Mouse (Mus musculus) heart, embryonic 14.5 days (tissue): ENCODE data around the gene Gm26602. TPM values are rescaled to one million over a fixed set of nuclear protein-coding genes. Genes with fewer than 3 reads are reported as not detected.

Source experiments
- ATAC-seq: fragments of 200-750 bp; cut with Nextera tagmentation; 2 replicates; pipeline ENCODE4 v1.8.0; 2017; ENCODE audit warnings: low read depth, moderate TSS enrichment; ENCODE audit not compliant: insufficient number of reproducible peaks, insufficient read depth, low FRiP score
- H3K27ac ChIP-seq, 2 experiments: fragments of 200-500 bp in 1 of 2; fragments of 300-500 bp in 1 of 2; sonication (generic) in 1 of 2; replicated peaks in 1 of 2; 2 replicates each; pipeline ENCODE4 v1.5.1; 2012 to 2014; ENCODE audit warnings: low read depth in 2 of 2, low read length in 2 of 2, control low read depth in 1 of 2, mild to moderate bottlenecking in 1 of 2, mixed read lengths in 1 of 2; ENCODE audit not compliant: control insufficient read depth in 1 of 2, insufficient read depth in 1 of 2
- H3K27me3 ChIP-seq: fragments of 300-500 bp; sonication (generic); 2 replicates; pipeline ENCODE4 v1.6.1; 2014; ENCODE audit warnings: mild to moderate bottlenecking, low read length, control low read depth; ENCODE audit not compliant: control insufficient read depth, insufficient read depth
- H3K36me3 ChIP-seq: fragments of 300-500 bp; sonication (generic); 2 replicates; pipeline ENCODE4 v1.6.1; 2014; ENCODE audit warnings: mild to moderate bottlenecking, control low read depth, low read length, mixed read lengths; ENCODE audit not compliant: control insufficient read depth, insufficient read depth
- H3K4me1 ChIP-seq, 2 experiments: fragments of 200-500 bp in 1 of 2; fragments of 300-500 bp in 1 of 2; sonication (generic) in 1 of 2; 2 replicates each; pipeline ENCODE4 v1.6.1; 2012 to 2014; ENCODE audit warnings: low read length in 2 of 2, control low read depth in 1 of 2, mixed read lengths in 1 of 2; ENCODE audit not compliant: control insufficient read depth in 2 of 2, insufficient read depth in 2 of 2
- H3K4me2 ChIP-seq: fragments of 300-500 bp; sonication (generic); 2 replicates; pipeline ENCODE4 v1.6.1; 2014; ENCODE audit warnings: mild to moderate bottlenecking, low read length
- H3K4me3 ChIP-seq, 2 experiments: fragments of 200-500 bp in 1 of 2; fragments of 300-500 bp in 1 of 2; sonication (generic) in 1 of 2; 2 replicates each; pipeline ENCODE4 v1.5.1; 2012 to 2014; ENCODE audit warnings: low read length in 2 of 2, mild to moderate bottlenecking in 2 of 2, control low read depth in 1 of 2, low read depth in 1 of 2, moderate library complexity in 1 of 2; ENCODE audit not compliant: control insufficient read depth in 1 of 2, insufficient read depth in 1 of 2
- H3K9ac ChIP-seq: fragments of 300-500 bp; sonication (generic); 2 replicates; pipeline ENCODE4 v1.6.1; 2014; ENCODE audit warnings: mild to moderate bottlenecking, low read length
- H3K9me3 ChIP-seq: fragments of 300-500 bp; sonication (generic); 2 replicates; pipeline ENCODE4 v1.6.1; 2016; ENCODE audit warnings: low read length, control low read depth; ENCODE audit not compliant: control insufficient read depth
- whole genome bisulfite sequencing: fragments of 180-500 bp; shearing (Covaris S2); extraction: QIAGEN DNeasy Blood & Tissue Kit; methylation state at CpG from one replicate; pipeline ENCODE4 v1.1.7; 2014; 5-methylcytosine and 5-hydroxymethylcytosine counted together
- polyA plus RNA-seq: library from polyadenylated mRNA; unstranded; fragments of >200 nt; fragmentation: Nextera tagmentation; extraction: Ambion mirVana; gene quantifications from 2 replicates; pipeline ENCODE4 v1.2.1, GENCODE M21; 2014

Gene Gm26602
- polyA plus RNA-seq, 1 experiment from 2014 or later: not detected

GRCm38 (mm10) chr10:79936284-79936910, 25.7 kb downstream of the Gm26602 start:
- Histone ChIP-seq H3K27ac (peak overlapping the region; percentile 78 to 80), H3K27me3 (no peaks in the 10 kb centered on the region), H3K4me1 (peaks cover 54 to 76% of the 10 kb centered on the region in 2 experiments), H3K36me3 (peaks cover 32% of the 10 kb centered on the region), H3K9me3 (no peaks in the 10 kb centered on the region), H3K4me2 (peak overlapping the region; percentile 60), H3K9ac (peak overlapping the region; percentile 55), H3K4me3 (peak overlapping the region in 1 of 2 experiments; percentile 21; a peak in 1 of 4 replicates)
- 31% methylated on average over 10 of the region's 10 CpGs for WGBS
- no peak for ATAC-seq

DNA sequence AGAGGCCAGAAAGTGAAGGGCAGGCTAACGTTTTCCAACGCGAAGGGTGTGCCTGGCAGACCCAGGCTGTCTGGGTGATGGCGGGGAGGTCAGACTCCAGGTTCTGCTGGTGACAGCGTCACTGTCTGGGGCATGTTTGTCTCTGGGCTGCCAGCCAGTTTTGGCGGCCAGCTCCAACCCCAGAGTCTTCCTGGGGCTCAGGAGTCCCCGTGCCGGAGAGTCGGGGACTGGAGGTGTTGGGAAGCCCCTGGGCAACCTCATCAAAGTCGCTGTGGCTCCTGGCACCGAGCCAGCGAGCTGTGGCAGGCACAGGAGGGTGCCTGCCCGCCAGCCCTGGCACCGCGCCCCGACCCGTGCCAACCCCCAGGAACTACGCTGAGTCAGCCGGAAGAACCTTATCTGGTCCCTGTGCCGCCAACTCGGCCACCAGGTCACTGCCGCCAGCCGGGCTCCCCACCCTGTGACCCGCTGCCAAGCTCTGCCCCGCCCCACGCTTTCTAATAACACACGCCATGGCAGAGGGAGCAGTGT, 26.3 kb downstream of the Gm26602 start:
- H3K4me1 ChIP-seq: peaks cover 54 to 73% of the 10 kb centered on the region in 2 experiments
- peak overlapping the region; percentile 10 to 21; a peak in 2 of 4 replicates for H3K4me3 ChIP-seq
- H3K27me3 ChIP-seq: no peaks in the 10 kb centered on the region
- H3K27ac ChIP-seq: peak overlapping the region; percentile 78 to 80
- H3K9me3 ChIP-seq: no peaks in the 10 kb centered on the region
- WGBS: 22% methylated on average over 27 of the region's 27 CpGs
- peak; percentile 46 for ATAC-seq
- peak overlapping the region; percentile 60 for H3K4me2 ChIP-seq
- peak overlapping the region; percentile 55 for H3K9ac ChIP-seq
- H3K36me3 ChIP-seq: peaks cover 27% of the 10 kb centered on the region; the same call in 1 of the 2 replicates

DNA sequence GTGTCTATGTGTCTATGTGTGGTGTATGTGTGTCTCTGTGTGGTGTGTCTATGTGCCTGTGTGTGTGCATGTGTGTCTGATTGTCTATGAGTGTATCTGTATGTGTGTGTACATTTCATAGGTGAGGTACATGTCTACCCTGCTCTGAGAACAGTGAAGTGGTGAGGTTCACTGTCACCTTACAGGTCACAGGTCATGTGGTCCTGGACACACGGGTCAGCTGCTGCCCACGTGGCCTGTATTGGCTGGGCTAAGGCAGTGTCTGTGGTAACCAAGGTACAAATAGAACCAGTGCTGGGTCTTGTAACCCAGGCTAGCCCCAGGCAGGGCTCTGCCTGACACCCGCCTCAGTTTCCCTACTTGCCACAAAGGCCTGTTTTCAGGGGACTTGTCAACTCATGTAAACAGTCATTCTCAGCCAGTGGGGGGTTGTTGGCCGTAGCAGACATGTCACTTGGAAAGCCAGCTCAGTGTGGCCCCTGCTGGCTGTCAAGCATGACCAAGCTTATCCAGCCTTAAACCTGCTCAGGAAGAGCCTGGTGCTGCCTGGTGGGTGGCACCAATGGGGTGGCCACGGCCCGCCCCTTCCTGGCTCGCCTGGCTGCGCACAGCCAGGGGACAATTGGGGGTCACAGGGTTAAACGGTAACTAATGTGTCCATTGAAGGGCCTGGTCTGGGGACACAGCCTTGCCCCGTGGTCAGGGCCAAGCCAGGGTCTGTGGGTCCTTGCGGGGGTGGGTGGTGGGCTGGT, 27.3 kb downstream of the Gm26602 start:
- Histone ChIP-seq H3K9ac (no peak overlapping the region), H3K4me2 (peak overlapping the region; percentile 60; the same call in 1 of the 2 replicates), H3K9me3 (no peaks in the 10 kb centered on the region), H3K36me3 (peaks cover 22% of the 10 kb centered on the region; the same call in 1 of the 2 replicates), H3K27me3 (no peaks in the 10 kb centered on the region), H3K27ac (0 out of 4 replicates have a peak overlapping the region, but pooled peaks of 1 of the 2 experiments have one; percentile 80), H3K4me3 (no peak overlapping the region), H3K4me1 (peaks cover 46 to 63% of the 10 kb centered on the region in 2 experiments)
- 88% methylated on average over 11 of the region's 11 CpGs for WGBS
- no peak for ATAC-seq

- WGBS: 46% methylated on average over 7 of the region's 7 CpGs
- peak overlapping the region; percentile 37 for H3K4me2 ChIP-seq
- 0 out of 2 replicates have a peak, but pooled peaks cover 4% of the 10 kb centered on the region for H3K36me3 ChIP-seq
- peaks cover 38 to 46% of the 10 kb centered on the region in 2 experiments for H3K4me1 ChIP-seq
- no peak for ATAC-seq
- H3K4me3 ChIP-seq: no peak overlapping the region
- H3K9me3 ChIP-seq: no peaks in the 10 kb centered on the region
- peak overlapping the region in 1 of 2 experiments; percentile 6; a peak in 1 of 4 replicates for H3K27ac ChIP-seq
- H3K27me3 ChIP-seq: no peaks in the 10 kb centered on the region
- H3K9ac ChIP-seq: peak overlapping the region; percentile 12; the same call in 1 of the 2 replicates
Observed at GRCm38 (mm10) chr10:79940749-79941148, 30.1 kb downstream of the Gm26602 start.

DNA sequence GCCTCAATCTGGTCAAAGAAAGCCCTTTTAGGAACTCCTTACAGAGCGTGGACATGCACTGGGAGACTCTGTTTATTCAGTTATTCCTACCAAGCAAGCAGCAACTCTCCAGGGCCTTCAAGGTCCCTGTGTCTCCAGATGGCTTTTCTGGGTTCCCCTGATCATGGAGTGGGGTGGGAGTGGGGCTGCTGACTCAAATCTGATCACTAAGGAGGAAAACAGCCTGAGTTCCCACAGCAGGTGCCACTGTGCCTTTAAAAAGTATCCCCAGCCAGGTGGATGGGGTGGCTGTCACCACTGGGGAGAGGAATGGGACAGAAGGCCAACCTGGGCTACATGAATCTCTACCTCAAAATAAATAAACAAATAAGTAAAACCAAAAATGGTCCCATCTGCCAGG, 32.3 kb downstream of the Gm26602 start:
- H3K9ac ChIP-seq: no peak overlapping the region
- 0 out of 2 replicates have a peak, but pooled peaks cover 3% of the 10 kb centered on the region for H3K36me3 ChIP-seq
- ATAC-seq: no peak
- H3K4me3 ChIP-seq: no peak overlapping the region
- no peak overlapping the region for H3K4me2 ChIP-seq
- no peaks in the 10 kb centered on the region for H3K27me3 ChIP-seq
- H3K9me3 ChIP-seq: no peaks in the 10 kb centered on the region
- WGBS: 88% methylated on average over 1 of the region's 1 CpGs
- peaks cover 34 to 39% of the 10 kb centered on the region in 2 experiments for H3K4me1 ChIP-seq
- H3K27ac ChIP-seq: no peak overlapping the region

- no peaks in the 10 kb centered on the region for H3K9me3 ChIP-seq
- no peaks in the 10 kb centered on the region for H3K27me3 ChIP-seq
- WGBS: 82% methylated on average over 9 of the region's 9 CpGs
- no peak overlapping the region for H3K4me3 ChIP-seq
- H3K36me3 ChIP-seq: peaks cover 5% of the 10 kb centered on the region; the same call in 1 of the 2 replicates
- no peak overlapping the region for H3K27ac ChIP-seq
- H3K4me2 ChIP-seq: no peak overlapping the region
- H3K9ac ChIP-seq: no peak overlapping the region
- peaks cover 34 to 35% of the 10 kb centered on the region in 2 experiments for H3K4me1 ChIP-seq
- no peak for ATAC-seq
Observed at GRCm38 (mm10) chr10:79943471-79943901, 32.8 kb downstream of the Gm26602 start.

DNA sequence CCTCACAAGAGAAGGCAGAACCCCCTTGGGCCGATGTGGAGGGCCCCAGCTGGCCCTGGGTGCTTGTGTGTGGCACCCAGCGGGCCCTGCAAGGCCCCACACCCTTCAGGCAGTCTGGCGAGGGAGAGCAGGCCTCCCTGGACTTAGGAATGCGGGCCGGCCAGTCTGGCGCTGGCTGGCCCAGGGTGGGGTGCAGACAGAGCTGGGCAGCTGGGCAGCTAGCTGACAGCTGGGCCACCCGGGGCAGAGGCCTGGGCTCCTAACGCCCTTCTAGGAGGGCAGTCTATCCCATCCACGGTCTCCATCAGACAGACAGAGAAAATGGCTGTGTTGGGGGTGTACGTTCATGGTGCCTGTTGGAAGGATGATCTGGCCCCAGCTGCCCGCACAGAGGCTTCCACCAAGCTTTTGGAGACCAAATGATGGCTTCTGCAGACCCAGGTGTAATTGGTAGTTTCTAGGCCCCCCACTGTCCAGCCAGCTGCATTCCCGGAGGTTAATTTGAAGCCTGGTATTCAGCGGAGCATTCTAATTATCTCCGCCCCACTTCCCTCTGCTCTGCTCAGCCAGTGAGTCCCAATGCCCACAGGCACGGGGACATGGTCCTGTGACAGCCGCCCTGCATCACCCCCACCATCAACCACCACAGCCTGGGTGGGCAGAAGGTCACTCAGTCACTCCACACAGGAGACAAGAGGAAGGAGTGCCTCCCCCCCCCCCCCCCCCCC, 35.0 kb downstream of the Gm26602 start:
- peaks cover 23 to 26% of the 10 kb centered on the region in 2 experiments for H3K4me1 ChIP-seq
- H3K4me3 ChIP-seq: no peak overlapping the region
- no peaks in the 10 kb centered on the region for H3K9me3 ChIP-seq
- H3K4me2 ChIP-seq: peak overlapping the region; percentile 1; the same call in 1 of the 2 replicates
- H3K27me3 ChIP-seq: no peaks in the 10 kb centered on the region
- peak overlapping the region; percentile 40; the same call in 1 of the 2 replicates for H3K9ac ChIP-seq
- 46% methylated on average over 16 of the region's 16 CpGs for WGBS
- H3K27ac ChIP-seq: no peak overlapping the region; a peak in 1 of 4 replicates
- ATAC-seq: no peak
- H3K36me3 ChIP-seq: peaks cover 27% of the 10 kb centered on the region
